Mouse (Mus musculus) gastrocnemius, adult 18-20 months (tissue): ENCODE data around the gene Mmp24. TPM values are rescaled to one million over a fixed set of nuclear protein-coding genes. Genes with fewer than 3 reads are reported as not detected.
A peak's percentile ranks its signal among the peaks of the same experiment; 100 is the strongest.
"Not testable (repeated sequence)": the region's sequence is repeated elsewhere in the genome, so short reads cannot be mapped to it uniquely, and the experiment has no call there.

Experiments
- DNase-seq: peaks from one replicate; pipeline ENCODE4 v3.0.0; 2021; ENCODE audit warnings: low spot score
- total RNA-seq, 2 experiments: library from RNA; stranded (reverse); gene quantifications; 2 replicates each; pipeline ENCODE4 v1.2.3; 2021

The Mmp24 gene
- total RNA-seq, 2 experiments from 2014 or later = not detected

DNA sequence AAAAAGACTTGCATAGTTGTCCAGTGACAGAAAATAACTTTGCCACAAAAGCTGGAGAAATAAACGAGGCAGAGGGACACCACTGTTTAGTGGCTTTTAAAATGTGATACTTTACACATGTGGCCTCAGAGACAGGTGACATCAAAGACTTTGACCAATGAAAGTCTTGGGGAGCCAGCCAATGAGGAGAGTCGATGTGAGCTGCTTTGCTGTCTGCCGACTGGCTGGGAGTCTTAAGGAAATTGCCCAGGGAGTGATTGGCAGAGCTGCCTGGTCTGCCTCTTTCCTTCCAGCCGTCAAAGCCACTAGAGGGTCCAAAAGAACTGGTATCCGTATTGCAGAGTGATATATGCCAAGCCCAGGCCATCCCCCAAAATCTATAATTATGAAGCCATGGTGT is 39.7 kb downstream of the Mmp24 start:
- DNase-seq = no peak

DNA sequence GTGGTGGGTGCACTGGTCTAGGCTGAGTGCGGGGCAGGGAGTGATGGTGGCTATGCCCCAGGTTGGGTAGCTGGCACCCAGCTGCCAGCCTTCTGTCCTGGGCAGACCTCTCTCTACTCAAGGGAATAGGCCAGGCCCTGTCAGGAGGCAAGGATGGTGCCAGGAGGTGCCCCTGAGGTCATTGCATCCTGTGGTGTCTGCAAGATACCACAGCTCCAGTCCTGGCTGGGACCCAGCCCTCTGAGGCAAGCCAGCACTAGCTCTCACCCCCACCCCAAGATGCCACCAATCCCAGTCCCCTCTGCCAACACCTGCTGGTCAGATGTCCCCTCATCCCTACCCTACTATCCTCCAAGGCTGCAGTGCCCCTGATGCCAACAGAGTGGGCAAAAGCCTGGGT is 41.0 kb downstream of the Mmp24 start:
- DNase-seq = no peak

DNA sequence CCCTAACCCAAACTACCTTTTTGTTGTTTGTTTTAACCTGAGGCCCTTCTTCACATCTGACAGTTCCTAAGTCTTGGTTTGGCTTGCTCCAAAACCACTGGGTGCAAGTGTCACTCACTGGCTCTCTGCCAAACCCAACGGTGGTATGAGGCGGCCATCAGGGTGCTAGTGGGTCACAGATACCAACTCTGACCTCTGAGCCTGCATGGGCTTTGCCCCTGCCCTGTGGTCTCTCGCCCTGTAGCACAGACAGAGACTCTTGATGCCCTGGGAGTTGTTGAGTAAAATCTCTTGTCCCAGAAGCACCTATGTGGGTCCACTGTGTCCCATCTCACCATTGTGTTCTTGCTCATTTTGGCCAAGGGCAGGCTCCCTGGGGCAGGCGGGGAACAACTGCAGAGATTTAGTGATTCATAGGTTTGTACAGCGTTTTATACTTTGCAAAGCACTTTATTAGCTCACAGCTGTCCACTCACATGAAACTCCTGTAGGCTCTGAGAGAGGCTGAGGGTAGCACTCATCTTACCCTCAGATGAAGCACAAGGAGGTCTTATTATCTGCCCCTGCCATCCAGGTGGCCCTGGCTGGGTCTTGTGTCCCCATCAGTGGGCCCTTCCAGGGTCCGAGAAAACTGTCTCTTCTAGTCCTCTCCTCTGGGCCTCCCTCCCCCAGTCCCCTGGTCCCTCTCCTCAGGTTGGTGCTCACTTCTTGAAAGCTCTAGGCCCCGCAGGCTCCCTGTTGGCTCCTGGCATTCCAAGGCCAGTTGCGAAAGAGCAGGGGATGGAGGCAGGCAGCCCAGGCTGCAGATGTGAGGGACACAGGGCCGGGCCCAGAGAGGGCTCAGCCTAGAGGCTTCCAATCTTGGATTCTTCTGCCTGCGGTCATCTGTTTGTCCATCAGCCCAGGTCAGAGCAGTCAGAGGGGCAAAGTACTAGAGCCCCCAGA is 42.4 kb downstream of the Mmp24 start:
- DNase-seq = peak; percentile 61

DNA sequence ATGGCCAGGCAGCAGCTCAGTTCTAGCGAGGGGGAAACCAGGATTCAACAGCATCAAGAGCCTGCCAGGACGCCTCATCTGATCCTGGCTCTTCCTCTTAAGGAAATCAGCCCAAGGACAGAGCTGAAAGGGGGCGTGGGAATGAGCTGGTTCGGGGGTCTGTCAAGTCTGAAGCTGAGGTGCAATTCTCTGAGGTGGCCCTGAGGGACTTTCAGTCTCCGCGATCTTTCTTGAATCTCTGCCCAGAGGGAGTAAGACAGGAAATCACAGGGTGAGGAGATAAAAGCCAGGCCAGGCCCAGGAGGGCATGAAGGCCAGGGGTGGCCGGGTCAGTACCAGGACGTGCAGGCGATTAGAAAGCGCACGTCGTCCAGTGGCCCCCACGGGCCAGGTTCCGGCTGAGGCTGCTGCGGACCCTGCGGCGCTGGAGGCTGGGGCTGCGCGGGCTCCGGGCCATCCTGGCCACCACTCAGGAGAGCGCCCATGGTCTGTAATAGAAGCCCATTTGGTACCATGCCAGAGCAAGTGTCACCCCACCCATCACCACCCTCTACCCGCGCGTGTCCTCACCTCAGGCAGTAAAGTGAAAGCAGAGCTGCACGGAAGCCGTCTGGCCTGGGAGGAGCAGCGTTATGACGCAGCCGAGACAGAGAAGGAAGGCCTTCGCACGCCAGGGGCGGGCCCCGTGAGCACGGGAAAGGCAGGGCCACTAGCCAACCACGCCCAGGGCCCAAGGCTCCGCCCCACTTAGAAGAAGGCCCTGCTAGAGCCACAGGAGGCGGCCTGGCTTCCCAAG is 43.7 kb downstream of the Mmp24 start:
- DNase-seq = peak; percentile 97

DNA sequence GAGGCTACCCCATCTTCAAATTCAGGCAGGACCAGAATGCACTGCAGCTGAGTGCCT is 44.1 kb downstream of the Mmp24 start, which contains the start of gene BC029722:
Gene BC029722, minus strand, starts transcription at position 35 of the 57 bp plus-strand sequence.
- no peak for DNase-seq

DNA sequence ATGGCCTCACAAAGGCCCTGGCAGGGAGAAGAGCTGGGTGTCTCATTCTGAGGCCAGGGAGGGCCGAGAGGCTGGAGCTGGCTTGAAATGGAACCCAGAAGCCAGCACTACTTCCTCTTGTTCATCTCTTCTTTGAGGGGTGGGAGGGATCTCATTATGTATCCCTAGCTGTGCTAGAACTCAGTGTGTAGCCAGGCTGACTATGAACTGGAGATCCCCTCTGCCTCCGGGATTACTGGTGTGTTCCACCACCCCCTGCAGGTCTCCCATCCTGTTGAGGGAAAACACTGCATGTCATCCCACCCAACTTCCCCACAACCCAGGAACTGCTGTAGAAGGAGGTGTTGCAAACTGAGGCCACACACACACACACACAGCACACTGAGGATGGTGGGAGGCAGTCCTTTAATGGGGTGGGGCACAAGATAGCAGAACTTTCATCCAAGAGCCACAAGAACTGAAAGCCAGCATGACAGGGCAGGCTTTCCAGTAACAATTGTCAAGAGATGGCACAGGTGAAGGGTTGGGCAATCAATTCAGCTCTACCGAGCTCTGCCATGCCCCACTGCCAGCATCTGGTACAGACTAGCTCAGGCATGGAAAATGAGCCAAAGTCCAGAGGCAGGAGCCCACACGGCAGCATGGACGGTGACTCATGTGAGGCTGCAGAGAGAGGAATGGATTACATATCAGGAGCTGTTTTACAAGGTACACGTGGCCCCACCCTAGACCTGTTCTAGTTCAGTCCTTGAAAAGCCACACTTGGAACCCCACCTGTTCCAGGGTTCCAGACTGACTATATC is 44.5 kb downstream of the Mmp24 start:
- DNase-seq = no peak

DNA sequence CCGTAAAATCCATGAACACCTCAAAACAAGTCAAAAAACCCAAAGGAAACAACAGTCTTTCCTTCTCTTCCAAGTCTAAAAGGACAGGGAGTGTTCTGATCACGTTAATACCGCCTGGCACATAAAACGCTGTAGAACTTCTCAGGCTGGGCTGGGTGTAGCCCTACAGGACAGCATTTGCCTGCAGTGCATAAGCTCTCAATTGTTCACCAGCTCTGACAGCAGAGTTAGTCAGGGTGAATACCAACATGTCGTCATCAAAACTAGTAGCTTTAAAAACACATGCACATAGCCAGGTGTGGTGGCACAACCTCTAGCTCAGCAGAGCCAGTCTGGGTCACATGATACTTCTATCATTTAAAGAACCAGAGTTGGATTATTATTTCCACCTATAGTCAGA is 45.6 kb downstream of the Mmp24 start:
- no peak for DNase-seq

DNA sequence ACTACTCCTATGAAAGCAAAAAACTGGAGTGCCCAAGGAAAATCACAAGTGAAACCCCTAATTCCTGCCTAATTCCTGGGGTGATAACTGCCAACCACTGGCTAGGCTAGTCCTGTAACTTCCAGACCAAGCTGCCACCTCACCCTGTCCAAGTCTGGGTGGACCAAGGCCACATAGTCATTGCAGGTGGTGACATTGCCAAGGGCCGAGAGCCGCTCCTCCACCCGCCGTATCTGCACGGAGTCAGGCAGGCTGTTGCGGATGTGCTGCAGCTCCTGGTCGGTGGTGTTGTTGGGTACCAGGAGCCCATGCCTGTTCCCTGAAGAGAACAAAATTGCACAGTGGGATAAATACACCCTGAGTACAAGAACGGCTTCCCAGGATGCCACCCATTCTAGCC is 48.6 kb downstream of the Mmp24 start:
- no peak for DNase-seq

DNA sequence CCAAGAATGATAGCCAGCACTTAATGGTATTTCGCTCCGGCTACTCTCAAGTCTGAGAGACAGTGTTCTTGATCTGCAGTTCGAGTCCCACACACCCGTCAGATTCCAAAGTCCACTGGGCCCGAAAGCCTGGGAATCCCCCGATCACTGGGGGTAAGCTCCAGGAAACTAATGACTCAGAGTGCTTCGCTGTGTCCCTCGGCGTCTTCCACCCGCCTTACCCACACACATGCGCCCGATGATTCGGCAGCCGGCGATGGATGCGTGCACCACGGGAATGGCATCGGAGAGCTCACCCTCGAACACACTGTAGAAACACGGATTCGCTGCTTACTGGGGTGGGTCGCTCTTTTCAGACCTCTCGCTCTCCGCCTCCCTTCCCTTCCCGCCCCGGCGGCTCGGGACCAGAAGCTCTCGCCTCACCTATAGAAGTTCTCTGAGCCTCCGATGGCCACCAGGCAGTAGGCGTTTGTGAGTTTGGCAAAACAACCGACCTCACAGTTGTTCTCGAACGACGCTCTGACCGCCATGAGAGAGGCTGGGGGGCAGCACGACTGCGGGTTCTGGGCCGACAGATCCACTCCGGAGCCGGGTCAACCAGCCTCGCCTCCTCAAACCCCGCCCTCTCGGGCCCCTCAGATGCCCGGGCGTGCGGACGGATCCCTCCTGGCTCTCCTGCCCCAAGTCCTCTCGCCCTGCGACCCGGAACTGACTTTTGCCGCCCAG is 50.9 kb downstream of the Mmp24 start:
- no peak for DNase-seq

DNA sequence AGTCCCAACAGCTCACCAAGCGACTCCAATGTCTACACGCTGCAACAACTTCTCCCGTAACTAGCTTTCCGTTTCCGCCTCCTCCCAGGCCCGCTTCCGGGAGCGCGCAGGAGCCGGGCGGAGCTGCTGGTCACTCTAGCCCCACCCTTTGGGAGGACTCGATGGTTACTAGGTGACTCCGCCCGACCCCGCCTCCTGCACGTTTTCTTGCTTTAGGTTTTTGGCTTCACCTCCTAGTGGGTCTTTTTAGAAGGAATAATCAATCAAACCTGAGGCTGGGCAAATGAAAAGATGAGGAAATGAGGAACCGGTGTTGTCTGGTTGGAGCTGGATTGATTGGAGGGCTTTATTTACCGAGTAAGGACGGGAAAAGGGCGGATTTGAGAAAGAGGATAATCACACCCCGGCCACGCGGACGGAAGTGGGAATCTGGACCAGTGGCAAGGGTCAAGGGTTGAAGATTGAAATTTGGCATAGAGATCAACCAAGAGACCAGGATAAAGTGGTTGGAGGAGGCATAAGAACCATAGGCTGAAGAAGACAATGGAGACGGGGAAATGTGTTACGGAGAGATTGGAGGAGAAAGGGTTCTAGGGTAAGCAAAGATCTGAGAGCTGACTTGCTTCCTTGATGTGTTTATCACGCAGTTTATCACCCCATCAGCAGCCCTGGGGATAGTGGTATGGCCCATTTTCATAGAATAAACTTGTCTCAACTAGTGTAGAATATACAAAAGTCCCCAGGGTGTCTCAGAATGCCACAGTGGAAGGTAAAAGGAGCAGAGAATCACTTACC is 51.7 kb downstream of the Mmp24 start, which contains the start of gene Eif6:
Gene Eif6, minus strand, starts transcription at position 296 of the 795 bp plus-strand sequence.
- peak; percentile 88 for DNase-seq

DNA sequence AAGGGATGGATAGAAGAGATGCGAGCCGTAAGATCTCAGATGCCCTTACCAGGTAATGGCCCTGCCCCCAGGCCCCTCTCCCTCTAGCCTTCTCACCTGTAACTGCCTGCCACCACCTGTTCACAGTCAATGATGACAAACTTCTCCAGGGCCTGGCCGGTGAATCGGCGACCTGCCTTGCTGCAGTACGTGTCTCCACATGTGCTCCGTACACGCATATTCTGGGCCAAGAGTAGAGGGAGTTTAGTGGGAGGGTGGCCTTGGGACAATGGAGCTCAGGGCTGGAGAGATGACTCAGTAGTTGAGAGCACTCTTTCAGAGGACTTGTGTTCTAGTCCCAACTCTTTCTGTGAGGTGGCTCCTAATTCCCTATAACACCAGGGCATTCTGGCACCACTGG is 55.7 kb downstream of the Mmp24 start:
- no peak for DNase-seq

DNA sequence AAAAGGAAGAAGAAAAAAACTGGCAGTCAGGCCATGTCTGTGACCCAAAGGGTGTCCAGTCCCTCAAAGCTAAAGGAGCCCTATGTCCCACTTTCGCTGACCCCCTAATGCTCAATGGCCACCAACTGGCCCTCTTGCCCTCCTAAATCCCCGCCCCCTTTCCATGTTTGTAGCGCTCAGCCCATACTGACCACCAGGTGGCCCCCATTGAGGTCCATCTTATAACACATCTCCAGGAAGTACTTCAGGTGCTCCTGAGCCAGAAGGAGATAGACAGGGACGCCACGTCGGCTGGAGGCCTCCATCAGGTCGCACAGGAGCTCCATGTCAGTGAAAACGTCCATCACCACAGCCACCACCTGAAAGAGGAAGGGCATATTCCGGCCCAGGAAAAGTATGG is 56.2 kb downstream of the Mmp24 start:
- DNase-seq = no peak

DNA sequence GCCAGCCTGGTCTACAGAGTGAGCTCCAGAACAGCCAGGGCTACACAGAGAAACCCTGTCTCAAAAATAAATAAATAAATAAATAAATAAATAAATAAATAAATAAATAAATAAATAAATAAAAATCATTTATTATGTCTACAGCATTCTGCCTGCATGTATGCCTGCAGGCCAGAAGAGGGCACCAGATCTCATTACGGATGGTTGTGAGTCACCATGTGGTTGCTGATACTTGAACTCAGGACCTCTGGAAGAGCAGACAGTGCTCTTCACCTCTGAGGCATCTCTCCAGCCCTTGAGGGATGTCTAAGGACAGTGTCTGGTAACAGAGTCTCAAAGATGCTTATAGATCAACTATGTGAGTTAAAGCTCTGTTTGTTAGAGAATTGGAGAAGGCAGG is 56.9 kb downstream of the Mmp24 start:
- not testable (repeated sequence) for DNase-seq

DNA sequence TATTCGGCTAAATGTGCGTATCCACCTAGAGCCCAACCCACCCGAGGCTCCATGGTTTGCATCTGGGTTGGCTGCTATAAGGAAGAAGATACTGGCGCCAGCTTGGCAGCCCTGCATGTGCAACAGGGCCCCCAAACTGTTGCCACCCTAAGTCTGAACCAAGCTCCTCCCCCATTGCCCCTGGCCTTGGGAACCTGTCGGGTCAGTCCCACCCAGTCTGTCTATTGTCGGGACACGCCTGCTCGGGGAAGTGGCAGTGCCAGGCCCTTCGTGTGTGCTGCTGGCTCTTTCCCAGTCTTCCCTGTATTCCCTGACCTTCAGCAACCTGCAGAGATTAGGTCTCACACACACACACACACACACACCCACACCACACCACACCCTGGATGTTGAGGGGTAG is 59.6 kb downstream of the Mmp24 start, which contains the start of gene Fam83c:
Gene Fam83c, minus strand, starts transcription at position 123 of the 400 bp plus-strand sequence.
- DNase-seq = no peak

DNA sequence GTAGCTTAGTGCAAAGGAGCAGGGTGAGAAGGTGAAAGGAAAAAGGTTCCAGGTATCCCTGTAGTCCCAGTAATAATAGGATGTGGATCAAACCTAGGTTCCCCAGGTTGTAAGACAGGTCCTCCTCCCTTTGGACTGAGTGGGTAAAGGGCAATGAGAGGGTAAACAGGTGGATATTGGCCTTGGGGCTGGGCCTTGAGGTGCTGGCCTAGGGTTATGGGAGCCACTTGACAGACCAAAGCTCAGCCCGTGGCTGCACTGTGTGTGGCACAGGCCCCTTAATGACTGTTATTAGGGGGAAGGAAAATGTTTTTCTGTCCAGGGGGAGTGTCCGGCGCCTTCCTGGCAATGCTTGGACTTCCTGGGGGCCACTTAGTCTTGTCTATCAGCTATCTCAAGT is 62.8 kb downstream of the Mmp24 start:
- no peak for DNase-seq

DNA sequence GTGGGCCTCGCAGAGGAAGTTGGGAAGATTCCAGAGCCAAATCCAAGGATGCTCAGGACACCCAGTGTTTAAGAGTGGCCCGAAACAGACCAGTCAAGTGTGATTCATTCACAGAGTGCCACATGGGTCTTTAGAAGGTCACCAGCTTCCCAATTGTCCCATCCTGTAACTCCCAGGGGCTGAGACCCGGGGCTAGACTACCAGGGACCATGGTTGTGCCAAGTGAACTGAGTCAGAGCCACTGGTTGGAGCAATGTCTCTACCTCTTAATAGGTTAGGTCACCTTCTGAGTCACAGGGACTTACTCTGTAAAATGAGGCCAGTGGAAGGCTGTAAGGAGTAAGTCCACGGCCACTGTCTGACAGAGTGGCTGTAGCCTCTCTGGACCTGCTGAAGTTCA is 63.8 kb downstream of the Mmp24 start:
- DNase-seq = no peak

DNA sequence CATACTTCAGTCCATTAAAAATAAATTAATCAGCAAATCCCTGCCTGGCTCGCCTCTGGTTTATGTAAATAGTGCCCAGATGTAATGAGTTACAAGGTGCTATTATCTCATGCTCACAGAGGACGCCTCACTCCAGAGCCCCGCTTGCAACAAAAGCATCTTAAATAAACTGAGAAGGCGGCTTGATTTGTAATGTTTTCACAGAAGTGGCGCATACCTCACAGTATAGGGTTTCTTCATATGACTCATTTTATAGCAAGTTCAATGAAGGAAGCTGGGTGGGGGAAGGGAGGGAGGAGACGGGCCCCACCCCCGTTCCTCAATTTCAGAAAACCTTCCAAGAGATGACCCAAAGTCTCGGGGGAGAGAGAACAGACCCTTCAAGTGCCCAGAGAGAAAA is 71.8 kb downstream of the Mmp24 start:
- DNase-seq = no peak

DNA sequence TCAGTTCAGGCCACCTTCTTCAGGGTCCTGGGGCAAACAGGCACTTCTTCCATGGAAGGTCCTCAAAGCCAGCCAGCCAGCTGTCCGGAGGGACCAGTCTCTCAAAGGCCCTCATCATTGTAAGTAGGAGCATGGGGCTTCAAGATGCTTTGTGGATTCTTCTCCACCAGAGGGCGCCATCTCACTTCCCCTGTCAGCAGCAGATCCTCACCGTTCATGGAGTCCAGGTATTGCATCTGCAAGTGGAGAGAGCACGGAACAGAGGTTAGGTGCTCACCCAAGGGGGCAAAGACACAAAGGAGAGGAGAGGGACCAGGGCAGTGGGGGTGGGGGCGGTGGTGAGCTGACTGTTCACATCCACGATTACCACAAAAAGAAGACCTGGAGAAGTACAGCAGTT is 73.1 kb downstream of the Mmp24 start:
- peak; percentile 81 for DNase-seq

DNA sequence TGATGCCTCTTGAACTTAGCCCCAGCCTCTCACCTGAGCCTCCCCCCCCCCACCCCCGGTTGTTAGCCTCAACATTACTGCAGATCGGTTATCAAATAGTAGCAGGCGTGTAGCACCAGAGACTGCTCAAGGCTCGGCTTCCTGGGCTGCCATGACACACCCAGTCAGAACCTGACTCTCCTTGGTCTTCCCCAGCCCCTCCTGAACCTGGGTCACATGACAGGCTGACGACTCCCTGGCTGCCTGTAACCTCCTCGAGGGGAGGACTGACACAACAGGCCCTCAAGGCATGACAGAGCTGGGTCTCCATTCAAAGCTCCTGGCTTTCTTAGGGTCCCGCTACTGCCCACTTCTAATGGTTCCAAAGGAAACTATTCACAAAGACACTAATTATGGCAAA is 74.3 kb downstream of the Mmp24 start:
- no peak for DNase-seq

DNA sequence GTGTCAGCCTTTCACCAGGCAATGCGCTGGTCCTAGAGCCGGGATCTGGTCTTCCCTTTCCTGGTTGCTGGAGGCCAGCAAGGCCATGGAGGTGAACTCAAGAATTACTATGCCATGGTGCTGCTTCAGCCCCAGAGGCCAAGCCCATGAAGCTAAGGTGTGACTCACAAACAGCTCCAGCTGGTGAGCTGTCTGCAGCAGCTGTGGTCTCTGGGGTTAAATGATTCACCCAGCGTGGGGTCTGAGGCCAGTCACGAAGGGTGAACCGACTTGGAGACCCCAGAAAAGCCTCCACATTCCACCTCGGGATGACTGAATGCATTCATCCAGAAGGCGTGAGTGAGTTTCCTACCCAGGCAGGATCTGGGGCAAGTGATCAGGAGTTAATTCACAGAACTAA is 75.0 kb downstream of the Mmp24 start:
- DNase-seq = no peak

DNA sequence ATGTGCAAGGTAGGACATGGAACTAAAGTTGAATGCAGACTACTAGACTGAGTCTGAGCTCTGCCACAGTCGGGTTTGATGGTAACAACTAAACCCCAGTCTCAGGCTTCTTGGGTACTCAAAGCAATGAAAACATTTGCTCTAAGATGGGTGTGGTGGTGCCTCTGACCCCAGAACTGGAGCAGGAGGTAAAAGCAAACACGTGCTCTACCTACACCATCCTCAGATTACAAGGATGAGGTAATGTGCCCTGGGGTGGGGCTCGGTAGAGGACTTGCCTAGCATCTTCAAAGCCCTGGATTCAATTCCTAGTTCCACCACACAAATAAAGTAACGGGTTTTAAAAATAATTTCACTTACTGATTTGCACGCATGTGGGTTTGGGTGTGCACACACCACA is 77.4 kb downstream of the Mmp24 start:
- DNase-seq = no peak
